Mouse (Mus musculus) MEL (cell line): ENCODE data around the gene B130006D01Rik.

ENCODE experiments used
- BHLHE40 ChIP-seq: IDR thresholded peaks from 2 replicates; pipeline ENCODE4 v1.6.1; 2012; ENCODE audit warnings: low read depth, mild to moderate bottlenecking, inconsistent platforms, low read length, improper control_type of control experiment, borderline replicate concordance
- CTCF ChIP-seq, 3 experiments: IDR thresholded peaks in 2 of 3; conservative IDR thresholded peaks in 1 of 3; 2 replicates each; pipeline ENCODE4 v1.5.1; 2011 to 2012; ENCODE audit warnings: low read length in 3 of 3, low read depth in 2 of 3, mild to moderate bottlenecking in 2 of 3, improper control_type of control experiment in 1 of 3, inconsistent platforms in 1 of 3, mixed read lengths in 1 of 3, moderate library complexity in 1 of 3; ENCODE audit not compliant: control insufficient read depth in 1 of 3, insufficient read depth in 1 of 3, poor library complexity in 1 of 3, severe bottlenecking in 1 of 3
- MAFK ChIP-seq: IDR thresholded peaks from 2 replicates; pipeline ENCODE4 v1.6.1; 2011; ENCODE audit warnings: low read depth, mild to moderate bottlenecking, low read length, improper control_type of control experiment, borderline replicate concordance
- ZNF384 ChIP-seq: IDR thresholded peaks from 2 replicates; pipeline ENCODE4 v1.6.1; 2012; ENCODE audit warnings: low read depth, mild to moderate bottlenecking, inconsistent platforms, low read length, improper control_type of control experiment

- TF ChIP-seq MAFK: no peak
- TF ChIP-seq CTCF (IDR thresholded peaks at IDR 0.05 in 2 of 3, conservative IDR thresholded peaks at IDR 0.05 in 1 of 3; ENCODE audit: control insufficient read depth in 1 of 3, insufficient read depth in 1 of 3, low read depth in 2 of 3, low read length in 3 of 3, poor library complexity in 1 of 3, severe bottlenecking in 1 of 3): no peak
- TF ChIP-seq BHLHE40: no peak
- TF ChIP-seq ZNF384: no peak
These were observed 7.3 kb upstream of the B130006D01Rik start for GRCm38 (mm10) chr11:95716136-95716535.
